Mouse (Mus musculus) heart, embryonic 13.5 days (tissue): ENCODE data around the gene Dgki. TPM values are rescaled to one million over a fixed set of nuclear protein-coding genes. Genes with fewer than 3 reads are reported as not detected.

ENCODE experiments used
- ATAC-seq: fragments of 200-750 bp; cut with Nextera tagmentation; 2 replicates; pipeline ENCODE4 v1.8.0; 2017; ENCODE audit warnings: moderate TSS enrichment; ENCODE audit not compliant: insufficient number of reproducible peaks, low FRiP score, low TSS enrichment; ENCODE audit errors: extremely low read depth
- H3K27ac ChIP-seq: fragments of 300-500 bp; sonication (generic); replicated peaks from 2 replicates; pipeline ENCODE4 v1.5.1; 2015; ENCODE audit warnings: moderate library complexity, mild to moderate bottlenecking, inconsistent platforms
- H3K27me3 ChIP-seq: fragments of 300-500 bp; sonication (generic); replicated peaks from 2 replicates; pipeline ENCODE4 v1.6.1; 2015; ENCODE audit warnings: mild to moderate bottlenecking, inconsistent platforms
- H3K36me3 ChIP-seq: fragments of 300-500 bp; sonication (generic); 2 replicates; pipeline ENCODE4 v1.6.1; 2015; ENCODE audit warnings: mild to moderate bottlenecking, inconsistent platforms
- H3K4me1 ChIP-seq: fragments of 300-500 bp; sonication (generic); 2 replicates; pipeline ENCODE4 v1.6.1; 2015; ENCODE audit warnings: inconsistent platforms
- H3K4me2 ChIP-seq: fragments of 300-500 bp; sonication (generic); 2 replicates; pipeline ENCODE4 v1.6.1; 2015; ENCODE audit warnings: inconsistent platforms, mild to moderate bottlenecking, moderate library complexity
- H3K4me3 ChIP-seq: fragments of 300-500 bp; sonication (generic); 2 replicates; pipeline ENCODE4 v1.5.1; 2015; ENCODE audit warnings: moderate library complexity, mild to moderate bottlenecking, inconsistent platforms
- H3K9ac ChIP-seq: fragments of 300-500 bp; sonication (generic); 2 replicates; pipeline ENCODE4 v1.6.1; 2015; ENCODE audit warnings: inconsistent platforms, mild to moderate bottlenecking, moderate library complexity
- H3K9me3 ChIP-seq: fragments of 300-500 bp; sonication (generic); 2 replicates; pipeline ENCODE4 v1.6.1; 2016; ENCODE audit warnings: inconsistent platforms
- WGBS: fragments of 180-500 bp; shearing (Covaris S2); methylation state at CpG from one replicate; pipeline ENCODE4 v1.1.7; 2015; ENCODE audit warnings: mixed read lengths; 5-methylcytosine and 5-hydroxymethylcytosine counted together
- polyA plus RNA-seq: library from polyadenylated mRNA; unstranded; fragments of >200 nt; fragmentation: Nextera tagmentation; extraction: Ambion mirVana; gene quantifications from 2 replicates; pipeline ENCODE4 v1.2.1, GENCODE M21; 2015

The Dgki gene
- polyA plus RNA-seq, 1 experiment from 2014 or later: 0.63 TPM

DNA sequence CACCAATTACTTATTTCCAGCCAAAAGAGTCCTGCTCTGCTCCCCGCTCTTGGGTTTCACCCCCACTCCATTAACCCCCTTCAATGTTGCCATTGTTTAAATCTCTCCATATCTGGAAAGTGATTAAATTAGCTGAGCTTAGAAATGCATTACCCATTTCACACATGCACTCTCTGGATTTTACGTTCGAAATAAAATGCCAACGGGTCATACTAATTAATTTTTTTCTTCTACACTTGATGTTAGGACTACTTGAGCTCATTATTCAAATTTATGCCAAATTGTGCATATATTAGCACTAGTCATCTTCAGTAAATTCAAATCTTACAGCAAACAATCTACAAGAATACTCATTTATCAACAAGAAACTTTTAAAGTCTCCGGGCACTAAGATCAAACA is 352.1 kb downstream of the Dgki start:
- H3K4me2 ChIP-seq: no peak overlapping the region
- H3K27ac ChIP-seq: no peak overlapping the region
- peaks cover 15% of the 10 kb centered on the region for H3K4me1 ChIP-seq
- H3K9ac ChIP-seq: no peak overlapping the region
- no peak for ATAC-seq
- H3K4me3 ChIP-seq: no peak overlapping the region
- H3K36me3 ChIP-seq: no peaks in the 10 kb centered on the region
- H3K9me3 ChIP-seq: no peaks in the 10 kb centered on the region
- WGBS: 86% methylated on average over 5 of the region's 5 CpGs
- no peaks in the 10 kb centered on the region for H3K27me3 ChIP-seq

- 61% methylated on average over 2 of the region's 2 CpGs for WGBS
These were observed 362.5 kb downstream of the Dgki start for GRCm38 (mm10) chr6:36937527-36937926.

GRCm38 (mm10) chr6:36936816-36937215 is 363.2 kb downstream of the Dgki start:
- no peaks in the 10 kb centered on the region for H3K36me3 ChIP-seq
- no peak overlapping the region for H3K9ac ChIP-seq
- H3K4me3 ChIP-seq: no peak overlapping the region
- no peaks in the 10 kb centered on the region for H3K9me3 ChIP-seq
- H3K27ac ChIP-seq: no peak overlapping the region
- H3K27me3 ChIP-seq: no peaks in the 10 kb centered on the region
- WGBS: 82% methylated on average over 4 of the region's 4 CpGs
- no peak overlapping the region for H3K4me2 ChIP-seq
- ATAC-seq: no peak
- no peaks in the 10 kb centered on the region for H3K4me1 ChIP-seq

More at GRCm38 (mm10) chr6:36937527-36937926, 362.5 kb downstream of the Dgki start:
- Histone ChIP-seq H3K4me2 (no peak overlapping the region), H3K9me3 (no peaks in the 10 kb centered on the region), H3K27me3 (no peaks in the 10 kb centered on the region), H3K9ac (no peak overlapping the region), H3K36me3 (no peaks in the 10 kb centered on the region), H3K27ac (no peak overlapping the region), H3K4me3 (no peak overlapping the region), H3K4me1 (no peaks in the 10 kb centered on the region)
- ATAC-seq: no peak

DNA sequence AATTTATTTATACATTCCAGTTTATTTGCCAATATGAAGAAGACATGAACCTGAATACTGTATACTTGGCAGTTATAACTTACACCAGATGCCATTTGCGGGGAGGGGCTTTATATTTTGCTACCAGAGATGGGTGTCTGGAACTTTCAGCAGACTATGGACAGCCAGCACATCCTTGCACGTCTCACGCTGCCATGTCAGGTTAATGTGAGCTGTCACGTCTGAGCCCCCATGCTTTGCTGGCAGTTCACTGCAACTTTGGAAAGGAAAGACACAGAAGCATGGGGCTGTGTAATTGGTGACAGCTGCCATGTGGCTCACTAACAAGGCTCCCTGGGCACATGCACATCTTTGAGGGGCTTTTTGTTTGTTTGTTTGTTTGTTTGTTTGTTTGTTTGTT is 368.5 kb downstream of the Dgki start:
- H3K27ac ChIP-seq: no peak overlapping the region
- H3K9ac ChIP-seq: no peak overlapping the region
- no peak overlapping the region for H3K4me3 ChIP-seq
- H3K9me3 ChIP-seq: no peaks in the 10 kb centered on the region
- no peaks in the 10 kb centered on the region for H3K36me3 ChIP-seq
- H3K27me3 ChIP-seq: no peaks in the 10 kb centered on the region
- no peak overlapping the region for H3K4me2 ChIP-seq
- WGBS: 54% methylated on average over 4 of the region's 4 CpGs
- H3K4me1 ChIP-seq: no peaks in the 10 kb centered on the region
- no peak for ATAC-seq

DNA sequence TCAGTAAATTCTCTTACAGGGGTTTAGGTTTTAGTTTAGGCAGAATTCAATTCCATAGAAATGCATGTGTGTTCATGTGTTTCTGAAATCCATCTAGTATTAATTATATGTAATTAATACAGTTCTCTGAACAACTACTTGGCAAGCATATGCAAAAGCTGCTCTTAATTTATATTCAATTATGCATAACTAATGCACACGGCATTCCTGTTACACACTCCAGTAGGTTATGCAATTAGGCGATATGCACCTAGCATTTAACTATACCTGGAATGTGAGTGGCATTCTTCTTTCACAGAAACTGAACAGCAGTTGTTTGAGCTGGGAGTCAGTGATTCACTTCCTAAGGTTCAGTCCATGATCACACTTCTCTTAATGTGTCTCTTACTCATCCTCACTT is 370.2 kb downstream of the Dgki start:
- H3K9ac ChIP-seq: no peak overlapping the region
- no peak for ATAC-seq
- H3K9me3 ChIP-seq: no peaks in the 10 kb centered on the region
- no peaks in the 10 kb centered on the region for H3K27me3 ChIP-seq
- no peaks in the 10 kb centered on the region for H3K36me3 ChIP-seq
- H3K4me3 ChIP-seq: no peak overlapping the region
- H3K4me1 ChIP-seq: no peaks in the 10 kb centered on the region
- H3K4me2 ChIP-seq: no peak overlapping the region
- WGBS: 87% methylated on average over 2 of the region's 2 CpGs
- no peak overlapping the region for H3K27ac ChIP-seq

DNA sequence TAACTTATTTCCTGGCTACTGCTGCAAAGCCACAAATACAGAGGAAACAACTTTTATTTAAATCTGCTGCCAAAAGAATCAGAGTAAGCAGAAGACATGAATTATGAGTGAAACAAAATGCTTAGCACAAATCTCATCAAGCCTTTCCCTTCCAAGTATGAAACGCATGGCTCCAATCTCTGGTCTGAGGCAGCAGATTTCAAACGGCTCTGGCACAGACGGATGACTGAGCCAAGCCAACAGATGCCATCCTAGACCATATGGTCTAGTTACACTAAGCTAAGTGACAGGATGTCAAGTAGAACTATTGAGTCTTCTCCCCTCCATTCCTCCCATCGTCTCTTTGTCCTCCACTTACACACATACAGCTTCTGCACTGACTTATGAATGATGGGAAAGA is 373.5 kb downstream of the Dgki start:
- Histone ChIP-seq H3K9me3 (no peaks in the 10 kb centered on the region), H3K4me1 (no peaks in the 10 kb centered on the region), H3K9ac (no peak overlapping the region), H3K4me3 (no peak overlapping the region), H3K36me3 (no peaks in the 10 kb centered on the region), H3K27ac (no peak overlapping the region), H3K27me3 (no peaks in the 10 kb centered on the region), H3K4me2 (no peak overlapping the region)
- WGBS: 67% methylated on average over 4 of the region's 4 CpGs
- no peak for ATAC-seq

DNA sequence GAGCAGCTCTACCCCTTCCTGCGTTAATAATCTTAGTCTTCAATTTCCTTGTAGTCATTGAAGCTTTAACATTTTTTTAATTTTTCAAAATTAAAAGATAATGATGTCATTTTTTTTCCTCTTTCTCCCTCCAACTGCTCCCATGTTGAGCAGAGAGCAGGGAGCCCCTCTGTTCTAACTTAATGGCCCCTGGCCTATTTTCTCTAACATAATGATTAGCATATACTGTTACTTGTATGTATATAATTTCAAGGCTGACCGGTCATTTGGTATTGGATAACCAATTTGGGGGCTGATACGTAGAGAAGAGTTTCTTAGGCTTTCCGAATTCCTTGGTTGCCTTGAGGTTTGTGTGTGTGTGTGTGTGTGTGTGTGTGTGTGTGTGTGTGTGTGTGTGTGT is 378.0 kb downstream of the Dgki start:
- Histone ChIP-seq H3K4me1 (no peaks in the 10 kb centered on the region), H3K36me3 (no peaks in the 10 kb centered on the region), H3K9ac (no peak overlapping the region), H3K4me2 (no peak overlapping the region), H3K9me3 (peaks cover 7% of the 10 kb centered on the region; the same call in 1 of the 2 replicates), H3K27me3 (no peaks in the 10 kb centered on the region), H3K27ac (no peak overlapping the region), H3K4me3 (no peak overlapping the region)
- ATAC-seq: no peak
- 91% methylated on average over 4 of the region's 4 CpGs for WGBS

GRCm38 (mm10) chr6:36911586-36911985 is 388.4 kb downstream of the Dgki start:
- WGBS: 73% methylated on average over 6 of the region's 6 CpGs
- no peaks in the 10 kb centered on the region for H3K27me3 ChIP-seq
- H3K27ac ChIP-seq: no peak overlapping the region
- no peaks in the 10 kb centered on the region for H3K36me3 ChIP-seq
- no peak for ATAC-seq
- H3K4me1 ChIP-seq: no peaks in the 10 kb centered on the region
- no peaks in the 10 kb centered on the region for H3K9me3 ChIP-seq
- H3K4me3 ChIP-seq: no peak overlapping the region
- no peak overlapping the region for H3K4me2 ChIP-seq
- H3K9ac ChIP-seq: no peak overlapping the region

DNA sequence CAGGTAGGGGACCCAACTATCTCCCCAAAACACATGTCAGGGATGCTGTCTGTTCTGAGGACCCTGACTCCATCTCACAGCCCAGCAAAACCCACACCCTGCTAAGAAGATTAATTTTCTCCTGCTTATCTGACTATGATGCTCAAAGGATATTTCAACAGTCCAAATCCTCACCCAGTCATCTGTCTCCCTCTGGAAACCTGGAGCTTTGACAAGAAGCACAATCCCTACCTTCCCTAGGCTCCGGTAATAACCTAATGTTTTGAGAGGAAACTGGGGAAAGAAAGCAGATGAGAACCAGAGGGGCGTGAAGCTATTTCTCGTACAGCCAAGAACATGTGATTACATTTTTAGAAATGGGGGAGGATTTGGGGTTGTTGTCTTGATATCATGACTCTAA is 392.8 kb downstream of the Dgki start:
- H3K36me3 ChIP-seq: no peaks in the 10 kb centered on the region
- peaks cover 23% of the 10 kb centered on the region for H3K4me1 ChIP-seq
- no peaks in the 10 kb centered on the region for H3K9me3 ChIP-seq
- no peak overlapping the region for H3K4me2 ChIP-seq
- no peaks in the 10 kb centered on the region for H3K27me3 ChIP-seq
- no peak overlapping the region for H3K4me3 ChIP-seq
- WGBS: 59% methylated on average over 3 of the region's 3 CpGs
- ATAC-seq: no peak
- H3K9ac ChIP-seq: no peak overlapping the region
- no peak overlapping the region for H3K27ac ChIP-seq

- peaks cover 25% of the 10 kb centered on the region for H3K4me1 ChIP-seq
- H3K27ac ChIP-seq: no peak overlapping the region
- H3K36me3 ChIP-seq: no peaks in the 10 kb centered on the region
- H3K27me3 ChIP-seq: no peaks in the 10 kb centered on the region
- H3K4me2 ChIP-seq: no peak overlapping the region
- no peak overlapping the region for H3K4me3 ChIP-seq
- WGBS: 70% methylated on average over 3 of the region's 3 CpGs
- no peak for ATAC-seq
- H3K9ac ChIP-seq: no peak overlapping the region
- H3K9me3 ChIP-seq: no peaks in the 10 kb centered on the region
These were observed 394.0 kb downstream of the Dgki start for GRCm38 (mm10) chr6:36905965-36906364.

GRCm38 (mm10) chr6:36904911-36905310 is 395.1 kb downstream of the Dgki start:
- ATAC-seq: no peak
- no peak overlapping the region for H3K9ac ChIP-seq
- H3K27me3 ChIP-seq: no peaks in the 10 kb centered on the region
- no peak overlapping the region for H3K4me2 ChIP-seq
- WGBS: 60% methylated on average over 5 of the region's 5 CpGs
- H3K27ac ChIP-seq: no peak overlapping the region; the same call in none of the 2 replicates
- no peak overlapping the region for H3K4me3 ChIP-seq
- no peaks in the 10 kb centered on the region for H3K36me3 ChIP-seq
- H3K4me1 ChIP-seq: peaks cover 25% of the 10 kb centered on the region
- H3K9me3 ChIP-seq: no peaks in the 10 kb centered on the region

GRCm38 (mm10) chr6:36903821-36904220 is 396.2 kb downstream of the Dgki start:
- no peaks in the 10 kb centered on the region for H3K36me3 ChIP-seq
- H3K27me3 ChIP-seq: no peaks in the 10 kb centered on the region
- no peak for ATAC-seq
- no peaks in the 10 kb centered on the region for H3K9me3 ChIP-seq
- H3K4me3 ChIP-seq: no peak overlapping the region
- H3K4me1 ChIP-seq: peaks cover 25% of the 10 kb centered on the region
- no peak overlapping the region for H3K4me2 ChIP-seq
- H3K27ac ChIP-seq: peak overlapping the region; percentile 28; the same call in 1 of the 2 replicates
- WGBS: 23% methylated on average over 5 of the region's 5 CpGs
- 0 out of 2 replicates have a peak overlapping the region, but pooled peaks have one; percentile 28 for H3K9ac ChIP-seq
